ENCODE assay signal across 22 mouse cellular contexts in the genomic region with DNA sequence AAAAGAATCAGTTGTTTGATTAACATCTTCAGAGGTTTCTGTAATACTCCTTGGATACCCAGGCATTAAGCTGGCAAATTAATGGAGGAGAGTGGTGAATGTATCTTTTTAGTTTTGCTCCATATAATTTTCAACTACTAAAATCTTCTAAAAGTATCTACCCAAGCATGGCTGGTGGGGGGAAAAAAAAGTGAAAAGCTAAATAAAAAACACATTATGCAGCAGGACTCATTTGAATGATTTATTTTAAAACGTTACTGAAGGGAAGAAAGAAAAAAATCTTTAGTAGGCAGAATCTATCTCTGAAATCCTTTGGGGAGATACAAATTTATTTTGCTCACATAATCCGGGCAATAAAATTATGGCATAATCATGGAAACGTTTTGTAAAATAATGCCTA.
"Had no signal": no experiment of that assay in that cellular context is flagged by ENCODE, and none has a peak within 500 bp of the region (broad histone marks: within the 10 kb centered on the region; RNA-seq: fewer than 3 reads in every experiment).

No protein-coding gene starts in this region.

- DNase-seq: cerebellum, adult 2 months; cerebellum, adult 8-10 months; cerebellum, adult 9-10 months; cerebellum, adult 9-11 months; cerebellum, postnatal 10 days; cerebellum, postnatal 14 days; cerebellum, postnatal 25 days; cerebellum, postnatal 36 days; embryo, embryonic 11 days; forebrain, postnatal 0 days; gastrocnemius, adult 2 months; gastrocnemius, postnatal 10 days; gastrocnemius, postnatal 14 days; gastrocnemius, postnatal 25 days; gastrocnemius, postnatal 36 days; heart, adult 11 months; heart, adult 18-20 months; heart, adult 2 months had no signal

- ATAC-seq: forebrain, embryonic 13.5 days; forebrain, embryonic 14.5 days; forebrain, embryonic 15.5 days; forebrain, embryonic 16.5 days; forebrain, postnatal 0 days had no signal
